10 mouse cellular contexts compared by ENCODE assay signal in genomic region chr1:143903985-143904384, GRCm38 (mm10).
DNase-seq lines count a peak whose midpoint lies in the region; ATAC-seq and TF ChIP-seq lines count a peak whose summit lies in the region.
"Had no signal": no experiment of that assay in that cellular context is flagged by ENCODE, and none has a peak within 500 bp of the region (broad histone marks: within the 10 kb centered on the region; RNA-seq: fewer than 3 reads in every experiment).

No protein-coding gene starts in this region.

- H3K9ac ChIP-seq in heart, embryonic 11.5 days (ENCODE audit: low read depth, low read length) = no peak overlapping the region

- no peak for ATAC-seq in heart, embryonic 11.5 days (replicated peaks; ENCODE audit: insufficient number of reproducible peaks, low FRiP score, low TSS enrichment)

- no peaks in the 10 kb centered on the region for H3K4me1 ChIP-seq in heart, embryonic 11.5 days (ENCODE audit: control insufficient read depth, insufficient read depth, low read length)

- H3K4me2 ChIP-seq in heart, embryonic 11.5 days = no peak overlapping the region

- no peaks in the 10 kb centered on the region for H3K9me3 ChIP-seq in heart, embryonic 11.5 days (replicated peaks; ENCODE audit: control insufficient read depth, low read length)

- intact Hi-C loops in left cerebral cortex, postnatal 14 days (cut with DNase I) = no loop called here

- peak; percentile 14 for DNase-seq in heart, postnatal 4 days
- peak; percentile 85 for DNase-seq in brain, embryonic 14.5 days (ENCODE audit: low read depth)
- DNase-seq in cerebellum, postnatal 36 days = peak; percentile 41 to 51
- peak; percentile 54 to 90 for DNase-seq in left cerebral cortex, postnatal 14 days (ENCODE audit: low spot score in 2 of 2)
- DNase-seq in testis, postnatal 10 days (ENCODE audit: low spot score) = no peak
- no peak for DNase-seq in thymus, adult 18-20 months
- no peak for DNase-seq in adrenal gland, postnatal 14 days
- DNase-seq: kidney, postnatal 14 days; thymus, postnatal 36 days had no signal

- no peak for TF ChIP-seq CTCF in brain, embryonic 14.5 days (IDR thresholded peaks at IDR 0.05; ENCODE audit: borderline replicate concordance, extremely low read depth, insufficient read depth, insufficient read length)

- H3K27ac ChIP-seq in heart, embryonic 11.5 days (ENCODE audit: low read depth, low read length) = no peak overlapping the region

- H3K4me3 ChIP-seq in heart, embryonic 11.5 days (ENCODE audit: low read depth, low read length) = no peak overlapping the region

- H3K36me3 ChIP-seq in heart, embryonic 11.5 days (ENCODE audit: control insufficient read depth, insufficient read depth, low read length) = no peaks in the 10 kb centered on the region

- 89% methylated on average over 3 of the region's 3 CpGs for WGBS in heart, embryonic 11.5 days (ENCODE audit: insufficient replicate concordance)

- H3K27me3 ChIP-seq in heart, embryonic 11.5 days (ENCODE audit: control insufficient read depth, insufficient read depth, low read length) = no peaks in the 10 kb centered on the region

- TF ChIP-seq POLR2A in brain, embryonic 14.5 days (IDR thresholded peaks at IDR 0.05; ENCODE audit: borderline replicate concordance, extremely low read depth, insufficient read depth, insufficient read length, poor library complexity, severe bottlenecking) = no peak

Comparison
In these comparisons a context has a peak if more than half of its experiments do, and no peak if none do; other contexts are left out.
1. DNase-seq: peak in heart, postnatal 4 days (single experiment), brain, embryonic 14.5 days (single experiment), cerebellum, postnatal 36 days (2 of 2) and left cerebral cortex, postnatal 14 days (2 of 2); none in testis, postnatal 10 days (single experiment), thymus, adult 18-20 months (0 of 2) and adrenal gland, postnatal 14 days (single experiment).